Mouse (Mus musculus) embryonic facial prominence, embryonic 12.5 days (tissue): ENCODE data around the gene Myh14. TPM values are rescaled to one million over a fixed set of nuclear protein-coding genes. Genes with fewer than 3 reads are reported as not detected.
A peak's percentile ranks its signal among the peaks of the same experiment; 100 is the strongest.

Experiments
- ATAC-seq: fragments of 200-750 bp; cut with Nextera tagmentation; 2 replicates; pipeline ENCODE4 v1.8.0; 2017; ENCODE audit not compliant: insufficient number of reproducible peaks, insufficient read depth, low FRiP score, low TSS enrichment
- H3K27ac ChIP-seq: fragments of 300-500 bp; sonication (generic); 2 replicates; pipeline ENCODE4 v1.5.1; 2016; ENCODE audit warnings: mild to moderate bottlenecking
- H3K27me3 ChIP-seq: fragments of 300-500 bp; sonication (generic); 2 replicates; pipeline ENCODE4 v1.6.1; 2016; ENCODE audit warnings: mild to moderate bottlenecking, moderate library complexity
- H3K36me3 ChIP-seq: fragments of 300-500 bp; sonication (generic); 2 replicates; pipeline ENCODE4 v1.6.1; 2016; ENCODE audit warnings: mild to moderate bottlenecking
- H3K4me1 ChIP-seq: fragments of 300-500 bp; sonication (generic); 2 replicates; pipeline ENCODE4 v1.6.1; 2016
- H3K4me2 ChIP-seq: fragments of 300-500 bp; sonication (generic); replicated peaks from 2 replicates; pipeline ENCODE4 v1.6.1; 2016; ENCODE audit warnings: mild to moderate bottlenecking, moderate library complexity
- H3K4me3 ChIP-seq: fragments of 300-500 bp; sonication (generic); 2 replicates; pipeline ENCODE4 v1.5.1; 2016; ENCODE audit warnings: mild to moderate bottlenecking
- H3K9ac ChIP-seq: fragments of 300-500 bp; sonication (generic); 2 replicates; pipeline ENCODE4 v1.6.1; 2016; ENCODE audit warnings: mild to moderate bottlenecking, moderate library complexity
- H3K9me3 ChIP-seq: fragments of 300-500 bp; sonication (generic); 2 replicates; pipeline ENCODE4 v1.6.1; 2016; ENCODE audit warnings: mild to moderate bottlenecking, moderate library complexity
- WGBS: fragments of 180-500 bp; shearing (Covaris S2); methylation state at CpG from one replicate; pipeline ENCODE4 v1.1.7; 2016; 5-methylcytosine and 5-hydroxymethylcytosine counted together
- polyA plus RNA-seq: library from polyadenylated mRNA; unstranded; fragments of >200 nt; fragmentation: Nextera tagmentation; extraction: Ambion mirVana; gene quantifications from 2 replicates; pipeline ENCODE4 v1.2.1, GENCODE M21; 2016

Gene Myh14
- polyA plus RNA-seq, 1 experiment from 2014 or later: 6.8 TPM

DNA sequence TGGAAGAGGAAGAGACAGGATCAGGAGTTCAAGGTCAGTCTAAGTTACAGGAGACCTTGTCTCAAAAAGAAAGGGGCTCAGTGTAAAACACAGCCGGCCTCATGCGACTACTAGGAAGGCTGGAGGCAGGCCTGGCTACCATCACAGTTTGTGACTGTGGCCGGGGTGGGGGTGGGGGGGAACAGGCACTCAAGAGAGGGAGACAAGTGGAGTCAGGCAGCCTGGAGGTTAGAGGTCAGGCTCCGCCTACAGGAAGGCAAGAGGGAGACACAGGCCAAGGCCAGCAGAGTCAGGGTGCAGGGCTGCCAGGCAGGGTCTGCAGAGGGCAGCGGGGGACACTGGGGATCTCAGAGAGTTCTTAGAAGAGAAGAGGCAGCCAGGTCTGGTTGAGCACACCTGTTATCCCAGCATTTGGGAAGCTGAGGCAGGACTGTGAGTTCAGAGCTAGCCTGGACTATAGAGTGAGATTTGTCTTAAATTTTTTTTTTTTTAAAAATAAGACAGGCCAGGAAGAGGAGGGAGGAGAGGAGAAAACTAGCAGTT, 73.6 kb downstream of the Myh14 start:
- H3K27ac ChIP-seq: no peak overlapping the region
- no peak for ATAC-seq
- H3K36me3 ChIP-seq: no peaks in the 10 kb centered on the region
- peaks cover 35% of the 10 kb centered on the region for H3K27me3 ChIP-seq
- peaks cover 18% of the 10 kb centered on the region for H3K4me1 ChIP-seq
- no peak overlapping the region for H3K4me3 ChIP-seq
- H3K4me2 ChIP-seq: no peak overlapping the region
- no peak overlapping the region for H3K9ac ChIP-seq
- WGBS: 35% methylated on average over 5 of the region's 5 CpGs
- H3K9me3 ChIP-seq: no peaks in the 10 kb centered on the region

DNA sequence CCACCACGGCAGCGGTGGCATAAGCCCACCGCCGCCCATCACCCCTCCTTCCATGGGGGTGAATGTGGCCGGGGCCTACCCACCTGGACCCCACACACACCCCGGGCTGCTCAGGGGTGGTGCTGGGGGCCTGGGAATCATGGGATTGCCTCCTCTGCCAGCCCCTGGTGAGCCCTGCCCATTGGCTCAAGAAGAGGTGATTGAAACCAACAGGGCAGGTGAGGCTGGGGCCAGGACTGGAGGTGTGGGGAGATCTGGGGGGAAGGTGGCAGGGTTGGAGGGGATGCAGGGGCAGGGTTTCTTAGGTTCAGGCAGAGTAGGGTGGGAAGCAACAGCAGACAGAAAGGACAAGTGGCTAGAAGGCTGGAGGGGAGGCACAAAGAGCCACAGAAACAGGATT, 74.6 kb downstream of the Myh14 start:
- ATAC-seq: no peak
- no peak overlapping the region for H3K9ac ChIP-seq
- no peaks in the 10 kb centered on the region for H3K36me3 ChIP-seq
- peaks cover 19% of the 10 kb centered on the region for H3K4me1 ChIP-seq
- 94% methylated on average over 6 of the region's 6 CpGs for WGBS
- peaks cover 35% of the 10 kb centered on the region for H3K27me3 ChIP-seq
- H3K27ac ChIP-seq: no peak overlapping the region
- no peaks in the 10 kb centered on the region for H3K9me3 ChIP-seq
- H3K4me3 ChIP-seq: no peak overlapping the region
- H3K4me2 ChIP-seq: no peak overlapping the region

DNA sequence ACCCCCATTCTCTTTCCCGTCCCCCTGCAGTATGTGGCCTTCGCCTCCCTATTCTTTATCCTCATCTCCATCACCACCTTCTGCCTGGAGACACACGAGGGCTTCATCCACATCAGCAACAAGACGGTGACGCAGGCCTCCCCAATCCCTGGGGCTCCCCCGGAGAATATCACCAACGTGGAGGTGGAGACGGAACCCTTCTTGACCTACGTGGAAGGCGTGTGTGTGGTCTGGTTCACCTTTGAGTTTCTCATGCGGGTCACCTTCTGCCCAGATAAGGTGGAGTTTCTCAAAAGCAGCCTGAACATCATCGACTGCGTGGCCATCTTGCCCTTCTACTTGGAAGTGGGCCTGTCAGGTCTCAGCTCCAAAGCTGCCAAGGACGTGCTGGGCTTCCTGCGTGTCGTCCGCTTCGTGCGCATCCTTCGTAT, 75.5 kb downstream of the Myh14 start:
- Histone ChIP-seq H3K9me3 (no peaks in the 10 kb centered on the region), H3K4me1 (peaks cover 20% of the 10 kb centered on the region), H3K9ac (no peak overlapping the region), H3K36me3 (no peaks in the 10 kb centered on the region), H3K27ac (no peak overlapping the region), H3K4me3 (no peak overlapping the region), H3K4me2 (no peak overlapping the region), H3K27me3 (peaks cover 36% of the 10 kb centered on the region)
- ATAC-seq: no peak
- WGBS: 90% methylated on average over 20 of the region's 20 CpGs

DNA sequence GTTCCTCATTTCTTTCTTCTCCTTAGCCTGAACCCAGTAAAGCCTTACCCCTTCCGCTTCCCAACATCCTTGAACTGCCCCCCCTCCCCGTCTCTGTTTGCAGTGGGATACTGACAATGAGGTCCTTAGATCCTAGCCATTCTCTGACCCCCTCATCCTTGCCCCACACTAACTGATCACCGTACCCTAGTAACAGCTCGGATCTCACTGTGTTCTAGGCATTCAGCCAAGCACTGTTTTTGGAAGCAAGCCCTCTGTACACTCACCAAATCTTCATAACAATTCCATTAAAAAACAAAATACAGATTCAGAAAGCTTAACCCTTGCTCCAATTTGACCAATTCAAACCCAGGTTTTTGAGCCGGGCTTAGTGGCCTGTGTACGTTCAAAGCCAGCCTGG, 76.4 kb downstream of the Myh14 start:
- H3K9ac ChIP-seq: no peak overlapping the region
- H3K27ac ChIP-seq: no peak overlapping the region
- no peaks in the 10 kb centered on the region for H3K36me3 ChIP-seq
- H3K4me1 ChIP-seq: peaks cover 20% of the 10 kb centered on the region
- WGBS: 65% methylated on average over 6 of the region's 6 CpGs
- H3K4me3 ChIP-seq: no peak overlapping the region
- H3K4me2 ChIP-seq: peak overlapping the region; percentile 40; the same call in 1 of the 2 replicates
- no peaks in the 10 kb centered on the region for H3K9me3 ChIP-seq
- ATAC-seq: no peak
- peaks cover 42% of the 10 kb centered on the region for H3K27me3 ChIP-seq

DNA sequence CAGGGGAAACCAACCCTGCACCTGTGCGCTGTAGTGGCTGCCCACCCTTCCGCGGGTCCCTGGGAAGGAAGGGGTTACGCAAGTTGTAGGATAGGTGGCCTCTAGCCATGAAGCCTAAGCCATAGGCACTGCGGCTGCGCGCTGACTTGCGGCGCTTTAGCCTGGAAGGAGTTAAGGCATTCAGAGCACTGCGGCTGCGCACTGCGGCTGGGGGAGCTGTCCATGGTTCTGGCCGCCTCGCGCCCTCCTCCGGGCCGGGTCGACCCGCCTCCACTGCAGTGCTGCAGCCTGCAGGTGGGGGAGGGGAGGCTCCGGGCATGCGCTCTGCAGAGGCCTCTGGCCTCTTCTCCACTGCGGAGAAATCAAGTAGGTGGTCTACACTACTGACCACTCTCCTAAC, 76.9 kb downstream of the Myh14 start:
- H3K4me2 ChIP-seq: peak overlapping the region; percentile 40
- peaks cover 20% of the 10 kb centered on the region for H3K4me1 ChIP-seq
- H3K4me3 ChIP-seq: peak overlapping the region; percentile 17; the same call in 1 of the 2 replicates
- no peaks in the 10 kb centered on the region for H3K36me3 ChIP-seq
- WGBS: under 1% methylated on average over 22 of the region's 22 CpGs
- H3K9ac ChIP-seq: no peak overlapping the region
- H3K27ac ChIP-seq: no peak overlapping the region
- peaks cover 47% of the 10 kb centered on the region for H3K27me3 ChIP-seq
- ATAC-seq: peak; percentile 24; the same call in 1 of the 2 replicates
- H3K9me3 ChIP-seq: no peaks in the 10 kb centered on the region

DNA sequence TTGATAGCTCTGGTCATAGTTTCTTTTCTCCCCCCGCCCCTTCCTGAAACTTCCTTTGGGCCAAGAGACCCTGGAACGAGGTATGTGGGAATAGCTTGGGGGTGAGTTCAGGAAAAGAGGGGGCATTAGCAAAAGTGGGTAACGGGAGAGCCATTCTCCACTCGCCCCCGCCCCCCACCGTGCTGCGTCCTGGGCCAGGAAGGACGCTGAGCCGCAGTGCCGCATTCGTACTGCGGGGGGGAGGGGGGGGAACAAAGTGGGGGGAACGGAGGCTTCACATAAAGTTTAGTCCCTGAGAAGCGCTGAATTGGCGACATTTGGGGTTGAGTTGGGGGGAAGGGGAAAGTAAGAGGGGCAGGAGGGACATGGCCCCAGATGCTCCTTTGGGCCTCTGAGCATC, 77.6 kb downstream of the Myh14 start:
- whole genome bisulfite sequencing: 1% methylated on average over 11 of the region's 15 CpGs
- H3K4me2 ChIP-seq: peak overlapping the region; percentile 40; the same call in 1 of the 2 replicates
- H3K36me3 ChIP-seq: no peaks in the 10 kb centered on the region
- H3K9ac ChIP-seq: no peak overlapping the region
- no peak for ATAC-seq
- no peak overlapping the region for H3K4me3 ChIP-seq
- H3K9me3 ChIP-seq: no peaks in the 10 kb centered on the region
- H3K27me3 ChIP-seq: peaks cover 55% of the 10 kb centered on the region
- H3K27ac ChIP-seq: no peak overlapping the region
- peaks cover 27% of the 10 kb centered on the region for H3K4me1 ChIP-seq

DNA sequence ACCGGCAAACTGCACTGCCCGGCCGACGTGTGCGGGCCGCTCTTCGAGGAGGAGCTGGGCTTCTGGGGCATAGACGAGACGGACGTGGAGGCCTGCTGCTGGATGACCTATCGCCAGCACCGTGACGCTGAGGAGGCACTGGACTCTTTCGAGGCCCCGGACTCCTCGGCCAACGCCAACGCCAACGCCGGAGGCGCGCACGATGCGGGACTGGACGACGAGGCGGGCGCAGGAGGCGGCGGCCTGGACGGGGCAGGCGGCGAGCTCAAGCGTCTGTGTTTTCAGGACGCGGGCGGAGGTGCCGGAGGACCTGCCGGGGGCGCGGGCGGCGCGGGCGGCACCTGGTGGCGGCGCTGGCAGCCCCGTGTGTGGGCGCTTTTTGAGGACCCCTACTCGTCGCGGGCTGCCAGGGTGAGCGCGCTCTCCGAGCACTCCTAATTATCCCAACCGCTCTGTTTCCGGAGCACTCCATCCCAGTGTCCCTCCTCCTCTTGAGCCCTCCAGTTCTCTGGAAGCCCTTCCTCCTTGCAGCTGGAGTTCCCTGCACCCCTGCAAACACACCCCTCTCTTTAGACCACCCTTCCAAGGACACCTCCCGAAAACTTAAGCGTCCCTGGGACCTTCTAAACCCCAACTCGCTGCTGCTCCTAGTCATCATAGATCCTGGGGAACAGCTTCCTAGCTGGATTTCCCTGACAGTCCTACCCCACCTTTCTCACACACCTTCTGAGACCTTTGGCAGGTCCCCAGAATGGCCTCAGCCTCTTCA, 79.1 kb downstream of the Myh14 start:
- Histone ChIP-seq H3K27me3 (peaks cover 70% of the 10 kb centered on the region), H3K27ac (no peak overlapping the region), H3K4me3 (peak overlapping the region; percentile 62), H3K9ac (peak overlapping the region; percentile 61; the same call in 1 of the 2 replicates), H3K4me2 (peak overlapping the region; percentile 100), H3K4me1 (peaks cover 29% of the 10 kb centered on the region), H3K9me3 (no peaks in the 10 kb centered on the region), H3K36me3 (no peaks in the 10 kb centered on the region)
- WGBS: under 1% methylated on average over 58 of the region's 60 CpGs
- no peak for ATAC-seq

DNA sequence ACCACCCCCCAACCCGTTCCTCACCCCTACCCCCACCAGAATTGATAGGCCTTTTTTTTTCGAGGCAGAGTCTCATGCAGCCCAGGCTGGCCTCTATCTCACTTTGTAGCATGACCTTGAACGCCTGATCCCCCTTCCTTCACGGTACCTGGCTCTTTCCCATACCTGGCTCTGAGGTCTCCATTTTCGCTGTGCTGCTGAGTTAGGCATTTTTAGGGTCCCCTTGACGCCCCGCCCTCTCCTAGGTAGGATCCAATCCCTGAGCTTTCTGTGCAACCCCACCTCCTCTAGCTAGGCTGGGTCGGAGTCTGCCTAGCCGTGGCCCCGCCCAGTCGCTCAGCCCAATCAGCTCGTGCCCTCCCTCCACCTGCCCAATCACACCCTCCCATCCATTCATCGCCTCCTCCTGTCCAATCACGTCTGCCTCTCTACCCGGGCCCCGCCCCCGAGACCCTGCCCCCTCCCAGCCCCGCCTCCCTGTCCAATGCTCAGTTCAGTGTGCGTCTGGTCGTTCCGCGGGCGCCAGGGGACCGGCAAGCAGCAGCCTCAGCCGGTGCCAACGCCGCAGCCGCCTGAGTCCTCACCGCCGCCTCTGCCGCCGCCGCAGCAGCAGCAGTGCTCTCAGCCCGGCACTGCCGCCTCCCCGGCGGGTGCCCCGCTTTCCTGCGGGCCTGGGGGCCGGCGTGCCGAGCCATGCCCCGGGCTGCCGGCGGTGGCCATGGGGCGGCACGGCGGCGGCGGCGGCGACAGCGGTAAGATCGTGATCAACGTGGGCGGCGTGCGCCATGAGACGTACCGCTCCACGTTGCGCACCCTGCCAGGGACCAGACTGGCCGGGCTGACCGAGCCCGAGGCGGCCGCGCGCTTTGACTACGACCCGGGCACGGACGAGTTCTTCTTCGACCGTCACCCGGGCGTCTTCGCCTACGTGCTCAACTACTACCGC, 80.0 kb downstream of the Myh14 start, which contains the start of gene Kcnc3:
TSS of gene Kcnc3 (plus strand) at position 263 of the 946 bp plus-strand sequence.
- H3K4me3 ChIP-seq: peak within 1 kb of the TSS; percentile 62
- peaks cover 78% of the 10 kb centered on the region for H3K27me3 ChIP-seq
- no peaks in the 10 kb centered on the region for H3K36me3 ChIP-seq
- peak within 1 kb of the TSS; percentile 61 for H3K9ac ChIP-seq
- peak; percentile 90 for ATAC-seq
- H3K9me3 ChIP-seq: no peaks in the 10 kb centered on the region
- peak within 1 kb of the TSS; percentile 41; the same call in 1 of the 2 replicates for H3K27ac ChIP-seq
- 2% methylated on average over 77 of the region's 80 CpGs for WGBS
- H3K4me2 ChIP-seq: peak within 1 kb of the TSS; percentile 100
- peaks cover 29% of the 10 kb centered on the region for H3K4me1 ChIP-seq

DNA sequence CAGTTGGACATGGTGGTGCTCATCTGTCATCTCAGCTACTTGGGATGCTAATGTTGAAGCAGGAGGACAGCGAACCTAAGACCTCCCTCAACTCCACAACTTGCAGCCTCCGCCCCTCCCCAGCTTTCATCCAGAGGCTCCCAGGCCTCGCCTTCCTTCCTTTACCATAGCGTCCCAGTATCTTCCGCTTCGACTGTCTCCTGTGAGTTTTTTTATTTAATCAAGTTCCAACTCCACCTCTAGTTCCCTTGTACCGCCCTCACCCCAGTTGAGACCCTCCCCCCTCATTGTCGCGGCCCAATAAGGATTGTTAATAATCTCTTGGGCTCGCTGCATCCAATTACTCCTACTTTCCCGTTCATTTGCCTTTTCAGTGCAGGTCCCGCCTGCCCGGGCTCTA, 80.7 kb downstream of the Myh14 start:
- under 1% methylated on average over 13 of the region's 13 CpGs for WGBS
- H3K9ac ChIP-seq: no peak overlapping the region
- H3K36me3 ChIP-seq: no peaks in the 10 kb centered on the region
- 0 out of 2 replicates have a peak overlapping the region, but pooled peaks have one; percentile 5 for H3K27ac ChIP-seq
- H3K9me3 ChIP-seq: no peaks in the 10 kb centered on the region
- peaks cover 29% of the 10 kb centered on the region for H3K4me1 ChIP-seq
- peak overlapping the region; percentile 62 for H3K4me3 ChIP-seq
- H3K4me2 ChIP-seq: peak overlapping the region; percentile 100
- no peak for ATAC-seq
- peaks cover 86% of the 10 kb centered on the region for H3K27me3 ChIP-seq

DNA sequence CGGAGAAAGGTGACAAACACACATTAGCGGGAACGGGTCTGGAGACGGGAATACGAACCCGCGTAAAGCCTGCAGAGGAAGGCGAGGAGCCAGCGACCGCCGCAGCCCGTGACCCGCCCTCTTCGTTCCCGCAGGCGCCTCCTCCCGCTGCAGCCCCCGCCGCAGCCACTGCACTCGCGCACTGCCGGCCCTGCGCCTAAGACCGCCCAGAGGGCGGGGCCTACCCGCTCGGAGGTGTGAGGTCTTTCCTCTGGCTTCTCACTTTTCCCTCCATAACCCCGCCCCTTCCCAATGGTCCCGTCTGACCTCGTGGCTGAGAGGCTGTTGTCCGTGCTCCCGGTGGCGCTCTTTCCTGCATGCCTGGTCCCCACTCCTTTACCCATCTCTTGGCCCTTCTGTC, 81.5 kb downstream of the Myh14 start:
- Histone ChIP-seq H3K27me3 (peaks cover 87% of the 10 kb centered on the region), H3K36me3 (no peaks in the 10 kb centered on the region), H3K4me3 (peak overlapping the region; percentile 62), H3K4me1 (peaks cover 29% of the 10 kb centered on the region), H3K9me3 (no peaks in the 10 kb centered on the region), H3K9ac (peak overlapping the region; percentile 50), H3K4me2 (peak overlapping the region; percentile 100), H3K27ac (peak overlapping the region; percentile 41; the same call in 1 of the 2 replicates)
- WGBS: 0% methylated on average over 33 of the region's 33 CpGs
- 0 out of 2 replicates have a peak, but pooled peaks have one; percentile 32 for ATAC-seq

DNA sequence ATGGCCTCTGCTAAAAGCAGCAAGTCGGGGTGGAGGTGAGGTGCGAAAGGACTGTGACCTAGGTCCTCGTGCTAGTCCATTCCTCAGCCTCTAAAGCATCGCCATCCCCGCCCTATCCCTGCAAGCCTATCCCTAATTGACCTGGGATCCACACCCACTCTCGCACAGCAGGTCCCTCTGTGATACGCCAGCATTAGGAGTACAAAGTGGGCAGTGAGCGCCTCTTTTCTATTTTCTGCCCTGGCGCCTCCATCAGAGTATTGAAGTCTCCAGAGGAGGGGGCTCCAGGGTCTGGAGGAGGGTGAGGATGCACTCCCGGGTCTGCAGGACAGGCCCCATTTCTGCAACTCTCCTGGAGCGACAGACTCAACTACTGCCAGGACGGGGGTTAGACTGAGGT, 82.3 kb downstream of the Myh14 start:
- no peaks in the 10 kb centered on the region for H3K36me3 ChIP-seq
- H3K4me2 ChIP-seq: peak overlapping the region; percentile 100
- whole genome bisulfite sequencing: 7% methylated on average over 12 of the region's 12 CpGs
- peak overlapping the region; percentile 50 for H3K9ac ChIP-seq
- no peaks in the 10 kb centered on the region for H3K9me3 ChIP-seq
- H3K27me3 ChIP-seq: peaks cover 81% of the 10 kb centered on the region
- H3K4me3 ChIP-seq: peak overlapping the region; percentile 62
- no peak overlapping the region for H3K27ac ChIP-seq
- peaks cover 23% of the 10 kb centered on the region for H3K4me1 ChIP-seq
- ATAC-seq: no peak
